Mouse (Mus musculus) MN1 (cell line): ENCODE measurements around the gene Pyroxd2.
"Not testable (repeated sequence)": the region's sequence is repeated elsewhere in the genome, so short reads cannot be mapped to it uniquely, and the experiment has no call there.

Experiments used
- DNase-seq: peaks from one replicate; pipeline ENCODE4 v3.0.0-alpha.2; 2016; ENCODE audit warnings: low spot score

Gene Pyroxd2

GRCm38 (mm10) chr19:42689786-42690185, 62.8 kb downstream of the Pyroxd2 start:
- no peak for DNase-seq

GRCm38 (mm10) chr19:42689321-42689720, 63.3 kb downstream of the Pyroxd2 start:
- no peak for DNase-seq

GRCm38 (mm10) chr19:42682776-42683175, 69.8 kb downstream of the Pyroxd2 start:
- not testable (repeated sequence) for DNase-seq

- no peak for DNase-seq
Measured at GRCm38 (mm10) chr19:42678191-42678590, 74.4 kb downstream of the Pyroxd2 start.

- no peak for DNase-seq
Measured at GRCm38 (mm10) chr19:42677452-42677851, 75.1 kb downstream of the Pyroxd2 start.

GRCm38 (mm10) chr19:42676931-42677330, 75.6 kb downstream of the Pyroxd2 start:
- DNase-seq, result no peak
